Mouse (Mus musculus) T-cell, adult 2 months (primary cell): ENCODE measurements around the gene Fbxl16.
A peak's percentile ranks its signal among the peaks of the same experiment; 100 is the strongest.

ENCODE experiments used
- DNase-seq: peaks from one replicate; pipeline ENCODE4 v3.0.0; 2022; ENCODE audit warnings: low spot score

Gene Fbxl16

GRCm38 (mm10) chr17:25828712-25829557 lies 20.1 kb downstream of the Fbxl16 start, which contains the start of gene Jmjd8:
Jmjd8 (plus strand) TSS chr17:25828867.
- peak; percentile 73 for DNase-seq

DNA sequence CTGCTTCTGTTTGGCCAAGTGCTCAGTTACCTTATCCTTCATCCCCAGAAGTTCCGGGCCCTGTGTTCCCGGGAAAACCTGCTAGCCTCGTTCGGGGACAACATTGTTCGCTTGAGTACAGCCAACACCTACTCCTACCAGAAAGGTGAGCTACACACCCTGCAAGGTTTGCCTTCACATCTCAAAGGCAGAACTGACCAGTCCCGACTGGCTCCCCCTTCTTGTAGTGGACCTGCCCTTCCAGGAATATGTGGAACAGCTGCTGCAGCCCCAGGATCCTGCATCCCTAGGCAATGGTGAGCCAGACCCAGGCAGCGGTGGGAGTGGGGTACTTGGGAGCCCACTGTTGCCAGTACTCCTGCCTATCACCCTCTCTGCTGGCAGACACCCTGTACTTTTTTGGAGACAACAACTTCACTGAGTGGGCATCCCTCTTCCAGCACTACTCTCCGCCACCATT lies 20.7 kb downstream of the Fbxl16 start:
- DNase-seq = no peak

- DNase-seq = no peak
These were observed 21.4 kb downstream of the Fbxl16 start for GRCm38 (mm10) chr17:25830200-25830753.

DNA sequence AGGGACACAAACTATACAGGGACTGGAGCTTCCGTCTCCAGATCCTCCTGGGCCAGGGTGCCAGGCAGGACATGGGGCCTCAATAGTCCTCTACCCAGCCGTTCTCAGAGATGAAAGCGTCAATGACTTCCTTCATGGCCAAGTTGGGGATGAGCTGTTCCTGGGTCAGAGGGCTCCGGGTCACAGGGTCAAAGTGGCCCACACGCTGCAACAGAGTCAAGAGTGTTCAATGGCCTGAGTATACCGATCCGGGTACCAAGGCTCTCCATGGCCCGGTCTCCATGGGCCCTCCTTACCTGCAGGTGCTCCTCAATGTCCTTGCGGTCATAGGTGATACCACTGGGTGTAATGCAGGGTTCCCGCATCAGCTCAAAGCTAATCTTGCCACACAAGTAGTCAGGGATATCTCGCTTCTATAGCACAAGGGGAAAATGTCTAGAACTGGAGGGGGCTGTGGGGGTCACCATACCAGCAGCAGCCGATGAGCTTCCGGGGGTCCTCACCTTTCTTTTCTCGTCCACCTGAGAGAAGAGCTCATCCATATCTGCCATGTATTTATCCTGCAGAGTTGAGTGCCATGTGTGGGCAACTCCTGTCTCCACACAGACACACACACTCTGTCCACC lies 22.0 kb downstream of the Fbxl16 start:
- DNase-seq = no peak

DNA sequence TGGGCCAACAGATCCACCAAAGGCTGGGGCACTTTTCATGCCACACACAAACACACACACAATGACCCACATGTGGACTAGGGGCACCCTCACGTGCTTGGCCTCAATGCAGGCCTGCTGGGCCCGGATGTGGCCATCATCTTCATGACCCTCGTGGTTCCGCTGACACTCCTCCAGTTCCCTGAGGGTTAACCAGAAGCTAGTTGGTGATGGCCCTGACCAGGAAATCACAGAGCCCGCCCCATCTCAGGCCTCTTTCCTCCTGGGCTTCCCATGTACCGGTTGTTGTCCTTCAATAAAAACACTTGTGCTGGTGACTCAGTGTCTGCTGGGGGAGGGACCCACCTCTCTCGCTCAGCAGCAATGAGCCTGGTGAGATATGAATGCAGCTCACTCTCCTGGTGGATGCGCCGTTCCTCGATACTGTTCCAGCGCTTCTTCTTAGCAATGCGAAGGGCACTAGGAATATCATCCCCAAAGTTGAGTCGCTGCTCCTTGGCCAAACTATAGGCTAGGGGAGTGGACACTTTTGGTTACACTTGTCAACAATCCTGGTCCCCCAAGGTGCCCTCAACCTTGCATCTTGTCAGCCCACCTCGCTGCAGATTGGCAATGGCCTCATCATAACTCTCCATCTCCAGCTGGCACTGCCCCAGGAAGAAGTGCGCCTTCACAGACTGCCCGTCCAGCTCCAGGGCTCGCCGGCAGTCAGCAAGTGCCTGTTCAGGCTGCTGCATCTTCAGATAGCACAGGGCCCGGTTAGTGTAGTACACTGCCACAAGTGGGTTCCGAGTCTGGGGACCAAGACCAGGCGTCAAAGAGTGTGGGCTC lies 22.8 kb downstream of the Fbxl16 start:
- no peak for DNase-seq

GRCm38 (mm10) chr17:25832436-25833290 lies 23.8 kb downstream of the Fbxl16 start:
- peak; percentile 97 for DNase-seq

GRCm38 (mm10) chr17:25833291-25833663 lies 24.4 kb downstream of the Fbxl16 start, which contains the start of gene Stub1:
Stub1 (minus strand) TSS chr17:25833404.
- DNase-seq = no peak

- no peak for DNase-seq
These were observed 25.2 kb downstream of the Fbxl16 start for GRCm38 (mm10) chr17:25833961-25834594.

- no peak for DNase-seq
These were observed 25.8 kb downstream of the Fbxl16 start for GRCm38 (mm10) chr17:25834595-25835222.

DNA sequence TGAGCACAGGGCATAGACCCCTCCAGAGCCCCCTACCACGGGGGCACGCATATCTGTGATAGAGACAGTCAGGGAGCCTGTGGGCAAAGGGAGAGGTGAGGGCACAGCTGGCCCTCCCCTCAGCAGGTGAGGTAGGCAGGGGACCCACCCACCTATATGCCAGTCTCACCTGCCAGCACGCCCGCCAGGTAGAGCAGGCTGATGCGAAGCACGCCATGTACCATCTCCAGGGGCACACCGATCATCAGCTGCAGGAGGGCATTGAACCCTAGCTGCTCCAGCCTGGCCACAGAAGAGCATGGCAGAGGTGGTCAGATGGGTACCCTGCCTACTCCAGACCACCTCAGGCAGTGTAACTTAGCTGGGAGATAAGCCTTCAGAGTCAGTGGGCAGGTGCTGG lies 26.4 kb downstream of the Fbxl16 start:
- no peak for DNase-seq

- no peak for DNase-seq
These were observed 26.9 kb downstream of the Fbxl16 start for GRCm38 (mm10) chr17:25835816-25836215.

GRCm38 (mm10) chr17:25836397-25837075 lies 27.7 kb downstream of the Fbxl16 start:
- no peak for DNase-seq

GRCm38 (mm10) chr17:25837076-25837410 lies 28.2 kb downstream of the Fbxl16 start, which contains the start of gene Rhbdl1:
Rhbdl1 (minus strand) TSS chr17:25837295.
- peak; percentile 58 for DNase-seq

GRCm38 (mm10) chr17:25837533-25837932 lies 28.6 kb downstream of the Fbxl16 start:
- no peak for DNase-seq

DNA sequence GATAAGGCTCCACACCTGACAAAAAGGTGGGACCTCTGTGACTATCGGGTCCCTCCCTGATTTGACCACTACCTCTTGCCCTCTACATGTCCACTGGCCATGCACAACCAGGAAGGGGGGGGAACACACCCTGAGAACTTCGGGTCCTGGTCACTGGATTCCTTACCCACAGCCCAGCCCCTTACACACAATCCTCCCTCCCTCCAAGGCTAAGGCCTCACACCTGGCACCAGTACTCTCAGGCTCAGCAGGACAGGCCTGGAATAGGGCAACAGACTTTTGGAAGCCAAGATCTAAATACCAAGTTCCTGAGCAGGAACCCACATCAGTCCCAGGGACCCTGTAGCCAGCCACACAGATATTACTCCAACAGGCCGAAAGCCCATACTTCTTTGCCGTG lies 30.0 kb downstream of the Fbxl16 start:
- DNase-seq = no peak

DNA sequence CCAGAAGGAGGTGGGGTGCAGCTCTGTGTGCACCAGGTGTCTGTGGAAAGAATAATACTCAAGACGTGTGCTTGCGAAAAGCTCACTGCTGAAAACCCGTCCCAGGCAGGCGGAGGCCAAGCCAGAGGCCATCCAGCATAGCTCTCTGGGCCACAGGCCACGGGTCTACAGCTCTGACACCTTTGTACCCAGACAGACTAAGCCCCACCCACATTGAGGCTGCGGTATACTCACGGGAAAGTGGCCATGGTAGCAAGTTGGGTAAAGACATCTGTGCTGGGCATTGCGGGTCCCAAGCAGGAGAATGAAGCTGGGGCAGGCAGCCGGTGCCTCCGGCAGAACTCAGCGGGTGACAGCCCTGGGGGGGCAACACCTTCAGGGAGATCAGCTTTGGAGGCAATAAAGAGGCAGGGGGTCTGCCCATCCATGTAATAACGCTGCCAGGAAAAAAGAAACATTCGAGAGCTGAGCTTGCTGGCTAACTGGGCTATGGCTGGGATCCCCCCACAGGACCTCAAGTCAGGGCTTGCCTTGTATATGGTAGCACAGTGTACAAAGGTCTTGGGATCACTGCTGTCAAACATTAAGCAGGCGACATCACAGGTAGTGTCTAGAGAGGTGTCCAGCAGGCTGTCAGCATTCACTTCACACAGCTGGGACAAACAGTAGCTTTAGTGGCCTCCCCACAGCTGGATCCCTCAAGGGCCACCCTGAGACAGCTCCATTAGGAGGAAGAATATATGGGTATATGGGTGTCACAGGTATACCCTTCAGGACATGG lies 30.8 kb downstream of the Fbxl16 start:
- DNase-seq = no peak

GRCm38 (mm10) chr17:25840519-25840918 lies 31.6 kb downstream of the Fbxl16 start:
- no peak for DNase-seq

- DNase-seq = no peak
These were observed 32.4 kb downstream of the Fbxl16 start, which contains the start of gene Gm20683 for GRCm38 (mm10) chr17:25841117-25841880. Gm20683 (minus strand) TSS chr17:25841763.
